Mouse (Mus musculus): ENCODE data around the gene Atic. TPM values are rescaled to one million over a fixed set of nuclear protein-coding genes. Genes with fewer than 3 reads are reported as not detected.

The Atic gene
- polyA plus RNA-seq, 1 experiment from 2014 or later = 60.6 TPM

GRCm38 (mm10) chr1:71567884-71568605 lies 11.1 kb downstream of the Atic start:
- no peak overlapping the region for H3K27ac ChIP-seq
- H3K4me2 ChIP-seq = no peak overlapping the region
- H3K4me1 ChIP-seq (replicated peaks) = no peaks in the 10 kb centered on the region
- DNase-seq (no peak), ATAC-seq (ENCODE audit: low read depth) (no peak)
- H3K4me3 ChIP-seq (replicated peaks) = no peak overlapping the region
- WGBS (ENCODE audit: insufficient replicate concordance) = 81% methylated on average over 16 of the region's 16 CpGs
- H3K36me3 ChIP-seq = peaks cover 91% of the 10 kb centered on the region
- H3K9ac ChIP-seq = no peak overlapping the region
- H3K9me3 ChIP-seq (replicated peaks) = no peaks in the 10 kb centered on the region
- H3K27me3 ChIP-seq = no peaks in the 10 kb centered on the region

GRCm38 (mm10) chr1:71570116-71570515 lies 13.2 kb downstream of the Atic start:
- no peak overlapping the region for H3K9ac ChIP-seq
- 73% methylated on average over 4 of the region's 4 CpGs for WGBS (ENCODE audit: insufficient replicate concordance)
- H3K4me2 ChIP-seq = no peak overlapping the region
- H3K9me3 ChIP-seq (replicated peaks) = no peaks in the 10 kb centered on the region
- peaks cover 85% of the 10 kb centered on the region for H3K36me3 ChIP-seq
- ATAC-seq (ENCODE audit: low read depth) (no peak), DNase-seq (no peak)
- H3K27ac ChIP-seq = no peak overlapping the region
- no peak overlapping the region for H3K4me3 ChIP-seq (replicated peaks)
- H3K4me1 ChIP-seq (replicated peaks) = no peaks in the 10 kb centered on the region
- no peaks in the 10 kb centered on the region for H3K27me3 ChIP-seq

- WGBS (ENCODE audit: insufficient replicate concordance) = 85% methylated on average over 7 of the region's 7 CpGs
- Histone ChIP-seq H3K4me2 (no peak overlapping the region), H3K27ac (no peak overlapping the region), H3K27me3 (no peaks in the 10 kb centered on the region), H3K36me3 (peaks cover 88% of the 10 kb centered on the region), H3K9ac (no peak overlapping the region), H3K4me3 (replicated peaks) (no peak overlapping the region), H3K9me3 (replicated peaks) (no peaks in the 10 kb centered on the region), H3K4me1 (replicated peaks) (no peaks in the 10 kb centered on the region)
- DNase-seq (no peak), ATAC-seq (ENCODE audit: low read depth) (no peak)
Observed at GRCm38 (mm10) chr1:71575987-71576386, 19.0 kb downstream of the Atic start.

GRCm38 (mm10) chr1:71576837-71577236 lies 19.9 kb downstream of the Atic start:
- ATAC-seq (ENCODE audit: low read depth) = no peak
- Histone ChIP-seq H3K4me1 (replicated peaks) (no peaks in the 10 kb centered on the region), H3K27me3 (no peaks in the 10 kb centered on the region), H3K9me3 (replicated peaks) (no peaks in the 10 kb centered on the region), H3K36me3 (peaks cover 79% of the 10 kb centered on the region), H3K4me3 (replicated peaks) (no peak overlapping the region), H3K9ac (no peak overlapping the region), H3K27ac (no peak overlapping the region), H3K4me2 (no peak overlapping the region)
- DNase-seq = no peak
- WGBS (ENCODE audit: insufficient replicate concordance) = 87% methylated on average over 6 of the region's 6 CpGs

GRCm38 (mm10) chr1:71579526-71579925 lies 22.6 kb downstream of the Atic start:
- Histone ChIP-seq H3K27me3 (no peaks in the 10 kb centered on the region), H3K9ac (no peak overlapping the region), H3K4me1 (replicated peaks) (no peaks in the 10 kb centered on the region), H3K9me3 (replicated peaks) (no peaks in the 10 kb centered on the region), H3K4me3 (replicated peaks) (no peak overlapping the region), H3K27ac (no peak overlapping the region), H3K36me3 (peaks cover 56% of the 10 kb centered on the region), H3K4me2 (no peak overlapping the region)
- ATAC-seq (ENCODE audit: low read depth) (0 out of 2 replicates have a peak, but pooled peaks have one; percentile 24), DNase-seq (no peak)
- 77% methylated on average over 4 of the region's 4 CpGs for WGBS (ENCODE audit: insufficient replicate concordance)

GRCm38 (mm10) chr1:71580408-71580807 lies 23.5 kb downstream of the Atic start:
- H3K4me1 ChIP-seq (replicated peaks) = no peaks in the 10 kb centered on the region
- no peaks in the 10 kb centered on the region for H3K27me3 ChIP-seq
- H3K9ac ChIP-seq = no peak overlapping the region
- peak; percentile 27; the same call in 1 of the 2 replicates for ATAC-seq (ENCODE audit: low read depth)
- peaks cover 57% of the 10 kb centered on the region for H3K36me3 ChIP-seq
- no peak for DNase-seq
- 85% methylated on average over 12 of the region's 12 CpGs for WGBS (ENCODE audit: insufficient replicate concordance)
- H3K27ac ChIP-seq = no peak overlapping the region
- H3K4me2 ChIP-seq = no peak overlapping the region
- no peaks in the 10 kb centered on the region for H3K9me3 ChIP-seq (replicated peaks)
- H3K4me3 ChIP-seq (replicated peaks) = no peak overlapping the region

GRCm38 (mm10) chr1:71583302-71583701 lies 26.4 kb downstream of the Atic start:
- WGBS (ENCODE audit: insufficient replicate concordance) = 73% methylated on average over 8 of the region's 8 CpGs
- H3K27me3 ChIP-seq = no peaks in the 10 kb centered on the region
- no peaks in the 10 kb centered on the region for H3K4me1 ChIP-seq (replicated peaks)

GRCm38 (mm10) chr1:71583900-71584299 lies 26.9 kb downstream of the Atic start:
- Histone ChIP-seq H3K27ac (no peak overlapping the region), H3K4me2 (no peak overlapping the region), H3K9me3 (replicated peaks) (no peaks in the 10 kb centered on the region), H3K4me3 (replicated peaks) (no peak overlapping the region), H3K36me3 (peaks cover 40% of the 10 kb centered on the region), H3K9ac (no peak overlapping the region), H3K27me3 (no peaks in the 10 kb centered on the region), H3K4me1 (replicated peaks) (no peaks in the 10 kb centered on the region)
- DNase-seq (no peak), ATAC-seq (ENCODE audit: low read depth) (no peak)
- WGBS (ENCODE audit: insufficient replicate concordance) = 74% methylated on average over 7 of the region's 7 CpGs

More at GRCm38 (mm10) chr1:71583302-71583701, 26.4 kb downstream of the Atic start:
- H3K4me3 ChIP-seq (replicated peaks) = no peak overlapping the region
- no peak overlapping the region for H3K9ac ChIP-seq
- H3K36me3 ChIP-seq = peaks cover 46% of the 10 kb centered on the region
- H3K27ac ChIP-seq = no peak overlapping the region
- no peaks in the 10 kb centered on the region for H3K9me3 ChIP-seq (replicated peaks)
- no peak overlapping the region for H3K4me2 ChIP-seq
- DNase-seq = no peak
- no peak for ATAC-seq (ENCODE audit: low read depth)

- 76% methylated on average over 7 of the region's 7 CpGs for WGBS (ENCODE audit: insufficient replicate concordance)
- no peak overlapping the region for H3K4me2 ChIP-seq
- no peak overlapping the region for H3K4me3 ChIP-seq (replicated peaks)
- H3K36me3 ChIP-seq = peaks cover 43% of the 10 kb centered on the region
- no peaks in the 10 kb centered on the region for H3K4me1 ChIP-seq (replicated peaks)
- ATAC-seq (ENCODE audit: low read depth) (no peak), DNase-seq (no peak)
- no peak overlapping the region for H3K9ac ChIP-seq
- H3K27ac ChIP-seq = no peak overlapping the region
- H3K9me3 ChIP-seq (replicated peaks) = no peaks in the 10 kb centered on the region
- H3K27me3 ChIP-seq = no peaks in the 10 kb centered on the region
Observed at GRCm38 (mm10) chr1:71586658-71587057, 29.7 kb downstream of the Atic start.

GRCm38 (mm10) chr1:71590038-71590437 lies 33.1 kb downstream of the Atic start:
- whole genome bisulfite sequencing (ENCODE audit: insufficient replicate concordance) = 79% methylated on average over 11 of the region's 11 CpGs
- H3K4me3 ChIP-seq (replicated peaks) = no peak overlapping the region
- DNase-seq (no peak), ATAC-seq (ENCODE audit: low read depth) (no peak)
- no peak overlapping the region for H3K4me2 ChIP-seq
- H3K4me1 ChIP-seq (replicated peaks) = no peaks in the 10 kb centered on the region
- H3K9ac ChIP-seq = no peak overlapping the region
- no peaks in the 10 kb centered on the region for H3K9me3 ChIP-seq (replicated peaks)
- H3K27ac ChIP-seq = no peak overlapping the region
- H3K27me3 ChIP-seq = no peaks in the 10 kb centered on the region
- H3K36me3 ChIP-seq = peaks cover 55% of the 10 kb centered on the region

GRCm38 (mm10) chr1:71593184-71593583 lies 36.2 kb downstream of the Atic start:
- no peak for ATAC-seq (ENCODE audit: low read depth)
- Histone ChIP-seq H3K27me3 (no peaks in the 10 kb centered on the region), H3K4me2 (no peak overlapping the region), H3K4me1 (replicated peaks) (no peaks in the 10 kb centered on the region), H3K9me3 (replicated peaks) (no peaks in the 10 kb centered on the region), H3K36me3 (peaks cover 42% of the 10 kb centered on the region), H3K9ac (no peak overlapping the region), H3K27ac (no peak overlapping the region), H3K4me3 (replicated peaks) (no peak overlapping the region)
- WGBS (ENCODE audit: insufficient replicate concordance) = 81% methylated on average over 9 of the region's 9 CpGs
- no peak for DNase-seq

GRCm38 (mm10) chr1:71594268-71594667 lies 37.3 kb downstream of the Atic start:
- Histone ChIP-seq H3K27ac (no peak overlapping the region), H3K9ac (no peak overlapping the region), H3K4me1 (replicated peaks) (no peaks in the 10 kb centered on the region), H3K9me3 (replicated peaks) (no peaks in the 10 kb centered on the region), H3K27me3 (no peaks in the 10 kb centered on the region), H3K4me3 (replicated peaks) (no peak overlapping the region), H3K36me3 (peaks cover 51% of the 10 kb centered on the region), H3K4me2 (no peak overlapping the region)
- DNase-seq (no peak), ATAC-seq (ENCODE audit: low read depth) (no peak)
- WGBS (ENCODE audit: insufficient replicate concordance) = 45% methylated on average over 2 of the region's 2 CpGs

Data from liver, embryonic 13.5 days (tissue).